Mouse (Mus musculus) stomach, embryonic 14.5 days (tissue): ENCODE data around the gene Sap30l. TPM values are rescaled to one million over a fixed set of nuclear protein-coding genes. Genes with fewer than 3 reads are reported as not detected.

Experiments used
- ATAC-seq: fragments of 200-750 bp; cut with Nextera tagmentation; 2 replicates; pipeline ENCODE4 v1.8.0; 2017; ENCODE audit warnings: low read depth, moderate TSS enrichment; ENCODE audit not compliant: insufficient number of reproducible peaks, insufficient read depth, low FRiP score
- H3K27ac ChIP-seq: fragments of 300-500 bp; sonication (generic); 2 replicates; pipeline ENCODE4 v1.5.1; 2014; ENCODE audit warnings: mild to moderate bottlenecking, low read length, moderate library complexity, mixed read lengths
- H3K27me3 ChIP-seq: fragments of 300-500 bp; sonication (generic); 2 replicates; pipeline ENCODE4 v1.6.1; 2014; ENCODE audit warnings: low read length, control low read depth, mixed read lengths; ENCODE audit not compliant: control insufficient read depth, insufficient read depth
- H3K36me3 ChIP-seq: fragments of 300-500 bp; sonication (generic); 2 replicates; pipeline ENCODE4 v1.6.1; 2014; ENCODE audit warnings: mild to moderate bottlenecking, control low read depth, low read length, moderate library complexity, mixed read lengths; ENCODE audit not compliant: control insufficient read depth, insufficient read depth
- H3K4me1 ChIP-seq: fragments of 300-500 bp; sonication (generic); 2 replicates; pipeline ENCODE4 v1.6.1; 2014; ENCODE audit warnings: low read length, control low read depth, mixed read lengths; ENCODE audit not compliant: control insufficient read depth, insufficient read depth
- H3K4me2 ChIP-seq: fragments of 300-500 bp; sonication (generic); replicated peaks from 2 replicates; pipeline ENCODE4 v1.6.1; 2014; ENCODE audit warnings: low read depth, low read length, control low read depth
- H3K4me3 ChIP-seq: fragments of 300-500 bp; sonication (generic); 2 replicates; pipeline ENCODE4 v1.5.1; 2014; ENCODE audit warnings: low read depth, low read length, control low read depth
- H3K9ac ChIP-seq: fragments of 300-500 bp; sonication (generic); replicated peaks from 2 replicates; pipeline ENCODE4 v1.6.1; 2014; ENCODE audit warnings: low read depth, mild to moderate bottlenecking, control low read depth, low read length, moderate library complexity, mixed read lengths
- H3K9me3 ChIP-seq: fragments of 300-500 bp; sonication (generic); 2 replicates; pipeline ENCODE4 v1.6.1; 2016; ENCODE audit warnings: low read depth, low read length, control low read depth; ENCODE audit not compliant: control insufficient read depth
- WGBS: fragments of 180-500 bp; shearing (Covaris S2); extraction: QIAGEN DNeasy Blood & Tissue Kit; methylation state at CpG from one replicate; pipeline ENCODE4 v1.1.7; 2014; 5-methylcytosine and 5-hydroxymethylcytosine counted together
- polyA plus RNA-seq: library from polyadenylated mRNA; unstranded; fragments of >200 nt; fragmentation: Nextera tagmentation; extraction: Ambion mirVana; gene quantifications from 2 replicates; pipeline ENCODE4 v1.2.1, GENCODE M21; 2014

The Sap30l gene
- polyA plus RNA-seq, 1 experiment from 2014 or later: 8.4 TPM

DNA sequence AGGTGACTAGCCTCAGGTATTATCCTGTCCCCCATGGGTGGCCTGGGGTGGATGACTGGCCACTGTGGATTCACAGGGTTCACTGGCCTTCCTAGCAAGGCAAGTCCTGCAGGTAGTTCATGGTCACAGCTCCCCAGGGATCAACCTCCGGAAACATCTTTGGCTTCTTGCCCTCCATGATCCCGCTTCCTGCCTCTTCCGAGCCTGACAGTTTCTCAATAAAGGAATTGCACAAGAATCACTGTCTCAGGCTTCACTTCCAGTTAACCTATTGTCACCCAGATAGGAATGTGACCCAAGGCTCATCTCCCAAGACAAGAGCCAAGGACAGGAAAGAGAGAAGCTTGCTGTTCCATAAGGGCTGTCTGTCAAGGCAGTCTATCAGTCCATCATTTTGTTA lies 49.5 kb downstream of the Sap30l start:
- no peak for ATAC-seq
- H3K4me3 ChIP-seq: no peak overlapping the region
- 44% methylated on average over 3 of the region's 3 CpGs for whole genome bisulfite sequencing
- H3K4me2 ChIP-seq: no peak overlapping the region
- H3K9ac ChIP-seq: no peak overlapping the region
- H3K4me1 ChIP-seq: no peaks in the 10 kb centered on the region
- H3K36me3 ChIP-seq: no peaks in the 10 kb centered on the region
- H3K27ac ChIP-seq: no peak overlapping the region
- H3K9me3 ChIP-seq: no peaks in the 10 kb centered on the region
- no peaks in the 10 kb centered on the region; the same call in 1 of the 2 replicates for H3K27me3 ChIP-seq

DNA sequence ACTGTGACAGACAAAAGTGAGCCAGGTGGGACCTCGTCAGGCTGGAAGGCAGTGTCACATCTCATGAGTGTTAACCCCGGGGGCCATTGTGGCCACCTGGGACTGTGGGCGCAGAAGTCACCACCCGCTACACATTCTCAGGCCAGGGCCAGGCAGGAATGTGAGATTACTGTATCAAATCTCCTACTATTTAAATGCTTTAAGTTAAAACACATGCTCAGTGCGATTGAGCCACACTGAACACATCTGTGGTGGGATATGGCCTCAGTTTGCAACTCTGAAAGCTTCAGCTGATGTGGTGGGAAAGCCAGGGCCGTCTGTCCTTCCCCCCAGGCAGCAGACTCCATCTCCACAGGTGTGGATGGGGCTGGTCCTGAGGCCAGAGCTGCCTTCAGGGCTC lies 52.1 kb downstream of the Sap30l start:
- Histone ChIP-seq H3K4me2 (no peak overlapping the region), H3K4me1 (no peaks in the 10 kb centered on the region), H3K9me3 (no peaks in the 10 kb centered on the region), H3K27me3 (no peaks in the 10 kb centered on the region; the same call in 1 of the 2 replicates), H3K36me3 (no peaks in the 10 kb centered on the region), H3K9ac (no peak overlapping the region), H3K4me3 (no peak overlapping the region), H3K27ac (no peak overlapping the region)
- ATAC-seq: no peak
- 66% methylated on average over 6 of the region's 6 CpGs for WGBS

DNA sequence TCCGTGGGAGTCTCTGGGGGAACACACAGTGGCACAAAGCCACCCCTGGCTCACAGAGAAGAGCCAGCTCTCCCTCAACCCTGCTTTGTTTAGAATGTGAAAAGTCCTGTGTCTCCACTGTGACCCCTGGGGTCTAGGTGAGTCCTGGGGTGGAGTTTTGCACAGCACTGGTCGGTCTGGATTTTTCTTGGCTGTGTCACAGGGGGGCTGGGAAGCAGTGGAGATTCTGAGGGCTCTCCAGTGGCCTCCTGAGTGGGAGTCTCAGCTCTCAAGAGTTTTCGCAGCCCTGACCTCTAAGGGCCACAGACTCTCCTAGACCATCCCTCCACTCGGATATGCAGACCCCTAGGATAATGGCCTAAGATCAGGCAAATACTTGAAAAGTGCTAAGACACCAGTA lies 56.3 kb downstream of the Sap30l start:
- ATAC-seq: no peak
- Histone ChIP-seq H3K36me3 (no peaks in the 10 kb centered on the region), H3K4me1 (no peaks in the 10 kb centered on the region), H3K27ac (no peak overlapping the region), H3K9me3 (no peaks in the 10 kb centered on the region), H3K27me3 (no peaks in the 10 kb centered on the region), H3K4me3 (no peak overlapping the region), H3K4me2 (no peak overlapping the region), H3K9ac (no peak overlapping the region)
- WGBS: 32% methylated on average over 4 of the region's 4 CpGs

Other genes with a start within 250 kb of the Sap30l start
- 8.4 and 11.5 TPM in 2 replicates for gene Galnt10, start 156.2 kb upstream of the Sap30l start, polyA plus RNA-seq
- gene Hand1, start 31.2 kb downstream of the Sap30l start, polyA plus RNA-seq: 0.67 and 1.3 TPM in 2 replicates
- gene Larp1, start 207.4 kb downstream of the Sap30l start, polyA plus RNA-seq: 23.9 and 24.1 TPM in 2 replicates